Mouse (Mus musculus): Measurements from ENCODE around the gene Sart3.
"Not testable (repeated sequence)": the region's sequence is repeated elsewhere in the genome, so short reads cannot be mapped to it uniquely, and the experiment has no call there.

Sart3 gene

GRCm38 (mm10) chr5:113791197-113792095 is 19.1 kb upstream of the Sart3 start:
- in situ Hi-C loops (cut with MboI, MseI): no loop called here

DNA sequence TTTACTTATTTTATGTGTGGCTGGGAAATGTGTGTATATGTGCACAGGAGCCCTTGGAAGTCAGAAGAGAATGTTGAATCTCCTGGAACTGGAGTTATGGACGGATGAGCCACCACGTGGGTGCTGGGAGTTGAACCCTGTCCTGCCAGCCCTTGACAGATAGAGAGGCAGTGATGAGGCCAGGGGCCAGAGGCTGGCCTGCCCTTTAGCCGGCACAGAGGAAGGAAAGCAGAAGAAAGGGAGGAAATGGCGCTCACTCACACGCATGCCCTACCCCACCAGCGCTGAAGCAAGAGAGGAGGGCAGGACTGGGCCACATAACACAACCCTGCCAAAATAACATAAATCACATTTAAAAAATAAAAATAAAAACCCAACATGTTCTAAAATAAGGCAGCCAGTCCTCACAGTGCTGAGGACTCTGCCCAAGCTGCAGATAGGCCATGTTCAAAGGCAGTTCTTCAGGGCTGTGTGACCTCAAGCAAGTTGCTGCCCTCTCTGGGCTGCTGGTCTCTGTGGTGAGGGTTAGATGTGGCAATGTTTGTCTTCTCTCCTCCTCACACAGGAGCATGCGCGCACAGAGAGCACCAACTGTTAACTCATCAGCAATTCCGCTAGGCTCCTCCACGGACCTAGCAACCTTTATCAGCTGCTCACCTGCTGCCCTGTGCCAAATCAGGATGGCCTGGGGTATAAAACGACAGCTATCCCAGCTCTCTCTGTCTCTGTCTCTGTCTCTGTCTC is 18.3 kb upstream of the Sart3 start:
- in situ Hi-C loops (cut with MboI, MseI): no loop called here

GRCm38 (mm10) chr5:113789075-113789788 is 16.9 kb upstream of the Sart3 start:
- in situ Hi-C loops (cut with MboI, MseI): no loop called here

GRCm38 (mm10) chr5:113788645-113789044 is 16.3 kb upstream of the Sart3 start:
- in situ Hi-C loops (cut with MboI, MseI): no loop called here

DNA sequence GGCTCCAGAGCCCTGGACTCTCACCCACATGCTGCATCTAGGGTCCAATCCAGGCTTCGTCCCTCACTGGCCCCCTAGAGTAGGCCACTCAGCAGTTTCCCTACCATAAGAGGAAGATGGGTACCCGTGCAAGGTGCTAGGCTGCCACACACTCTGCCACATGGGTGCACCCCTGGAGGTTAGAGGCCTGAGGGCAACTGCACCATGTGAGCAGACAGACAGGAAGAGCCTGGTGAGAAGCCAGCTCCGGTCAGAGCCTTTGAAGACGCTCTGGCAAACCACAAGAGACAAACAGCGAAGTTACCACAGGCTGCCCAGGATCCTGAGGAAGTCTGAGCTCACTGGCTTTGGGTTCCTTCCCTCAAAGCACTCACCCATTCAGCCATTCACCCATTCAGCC is 14.7 kb upstream of the Sart3 start:
- in situ Hi-C loops (cut with MboI, MseI): no loop called here

DNA sequence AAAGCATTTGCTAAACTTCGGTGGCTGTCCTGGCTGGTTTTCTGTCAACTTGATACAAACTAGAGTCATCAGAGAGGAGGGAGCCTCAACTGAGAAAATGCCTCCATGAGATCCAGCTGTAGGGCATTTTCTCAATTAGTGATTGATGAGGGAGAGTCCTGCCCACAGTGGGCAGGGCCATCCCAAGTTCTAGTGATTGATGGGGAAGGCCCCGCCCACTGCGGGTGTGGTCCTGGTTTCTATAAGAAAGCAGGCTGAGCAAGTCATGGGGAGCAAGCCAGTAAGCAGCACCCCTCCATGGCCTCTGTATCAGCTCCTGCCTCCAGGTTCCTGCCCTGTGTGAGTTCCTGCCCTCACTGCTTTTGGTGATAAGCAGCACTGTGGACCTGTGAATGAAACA is 11.8 kb upstream of the Sart3 start:
- in situ Hi-C loops (cut with MboI, MseI): not testable (repeated sequence)

DNA sequence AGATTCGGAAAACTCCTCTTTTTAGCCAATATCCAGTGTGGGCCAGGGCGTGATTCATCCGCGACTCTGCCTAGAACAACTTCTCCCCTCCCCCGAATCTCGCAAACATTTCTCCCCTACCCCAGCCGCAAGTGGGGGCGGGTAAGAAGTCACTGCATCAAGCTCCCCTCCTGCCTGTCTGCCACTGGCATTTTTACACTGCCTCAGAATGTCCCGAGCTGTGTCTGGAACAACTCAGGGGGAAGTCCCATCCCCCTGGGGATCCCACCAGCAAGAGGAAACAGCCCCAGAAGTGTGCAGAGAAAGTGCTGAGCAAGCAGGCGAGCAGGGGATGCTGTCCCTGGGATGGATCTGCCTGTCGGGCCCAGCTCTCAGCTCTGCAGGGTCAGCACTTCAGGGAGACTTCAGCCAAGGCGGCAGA is 11.3 kb upstream of the Sart3 start:
- in situ Hi-C loops (cut with MboI, MseI): no loop called here

- in situ Hi-C loops (cut with MboI, MseI): no loop called here
Measured at GRCm38 (mm10) chr5:113782624-113783023, 10.3 kb upstream of the Sart3 start.

DNA sequence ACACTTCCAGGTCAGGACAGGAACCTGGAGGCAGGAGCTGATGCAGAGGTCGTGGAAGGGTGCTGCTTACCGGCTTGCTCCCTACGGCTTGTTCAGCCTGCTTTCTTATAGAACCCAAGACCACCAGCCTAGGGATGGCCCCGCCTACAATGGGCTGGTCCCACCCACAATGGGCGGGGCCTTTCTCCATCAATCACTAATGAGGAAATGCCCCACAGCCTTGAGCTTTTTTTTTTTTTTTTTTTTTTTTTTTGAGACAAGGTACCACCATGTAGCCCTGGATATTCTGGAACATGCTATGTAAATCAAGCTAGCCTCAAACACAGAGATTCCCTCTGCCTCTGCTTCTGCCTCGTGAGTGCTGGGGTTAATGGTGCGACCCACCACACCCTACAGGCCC is 9.6 kb upstream of the Sart3 start:
- in situ Hi-C loops (cut with MboI, MseI): no loop called here

- in situ Hi-C loops (cut with MboI, MseI): no loop called here
Measured at GRCm38 (mm10) chr5:113781254-113781653, 8.9 kb upstream of the Sart3 start.

DNA sequence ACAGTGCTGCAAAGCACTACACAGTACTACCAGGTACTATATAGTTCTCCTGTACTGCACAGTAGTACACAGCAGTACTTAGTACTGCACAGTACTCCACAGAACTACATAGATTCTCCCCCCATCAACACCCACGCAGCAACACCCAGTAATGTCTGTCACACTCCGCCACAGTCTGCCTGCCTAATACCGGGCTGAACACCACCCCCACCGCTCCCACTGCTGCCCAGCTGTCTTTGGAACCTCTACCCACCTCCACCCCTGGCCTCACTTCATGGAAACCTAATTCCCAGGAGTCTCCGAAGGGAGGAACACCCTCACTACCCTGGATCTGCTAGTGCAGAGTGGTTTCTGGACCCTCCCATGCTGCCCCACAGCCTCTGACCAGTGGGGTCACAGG is 8.5 kb upstream of the Sart3 start:
- in situ Hi-C loops (cut with MboI, MseI): no loop called here

DNA sequence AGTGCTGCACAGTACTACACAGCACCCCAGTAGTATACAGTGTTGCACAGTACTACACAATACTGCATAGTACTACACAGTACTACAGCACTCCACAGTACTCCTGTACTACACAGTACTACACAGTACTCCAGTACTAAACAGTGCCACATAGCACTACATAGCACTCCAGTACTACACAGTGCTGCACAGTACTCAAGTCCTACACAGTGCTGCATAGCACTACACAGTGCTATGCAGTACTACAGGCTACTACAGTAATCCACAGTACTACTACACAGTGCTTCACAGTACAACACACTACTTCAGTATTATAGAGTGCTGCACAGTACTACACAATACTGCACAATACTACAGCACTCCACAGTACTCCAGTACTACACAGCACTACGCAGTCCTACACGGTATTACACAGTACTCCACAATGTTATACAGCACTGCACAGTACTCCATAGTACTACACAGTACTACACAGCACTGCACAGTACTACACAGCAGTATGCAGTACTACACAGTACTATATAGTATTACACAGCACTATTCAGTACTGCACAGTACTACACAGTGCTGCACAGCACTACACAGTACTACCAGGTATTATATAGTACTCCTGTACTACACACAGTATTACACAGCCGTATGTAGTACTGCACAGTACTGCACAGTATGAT is 7.9 kb upstream of the Sart3 start:
- in situ Hi-C loops (cut with MboI, MseI): no loop called here

DNA sequence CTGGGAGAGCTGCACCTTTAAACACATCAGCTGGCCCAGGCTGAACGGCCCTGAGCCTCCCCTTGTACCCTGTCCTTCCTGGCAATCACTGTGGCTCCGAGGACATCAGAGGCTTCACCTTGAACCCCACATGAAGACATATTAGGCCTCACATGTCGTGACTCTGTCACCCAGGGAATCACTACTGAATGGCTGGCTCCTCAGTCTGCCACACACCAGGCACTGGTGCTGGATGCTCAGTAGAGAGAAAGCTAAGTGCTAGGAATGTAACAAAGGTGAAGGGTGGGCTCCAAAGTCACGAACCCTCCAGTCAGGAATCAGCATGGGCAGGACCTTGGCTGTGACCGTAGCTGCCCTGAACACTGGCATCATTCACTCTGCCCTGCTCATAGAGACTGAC is 7.3 kb upstream of the Sart3 start:
- in situ Hi-C loops (cut with MboI, MseI): loop anchor here (10.0 kb wide), 1 partner anchor 65 kb away; no protein-coding TSS in a partner anchor

DNA sequence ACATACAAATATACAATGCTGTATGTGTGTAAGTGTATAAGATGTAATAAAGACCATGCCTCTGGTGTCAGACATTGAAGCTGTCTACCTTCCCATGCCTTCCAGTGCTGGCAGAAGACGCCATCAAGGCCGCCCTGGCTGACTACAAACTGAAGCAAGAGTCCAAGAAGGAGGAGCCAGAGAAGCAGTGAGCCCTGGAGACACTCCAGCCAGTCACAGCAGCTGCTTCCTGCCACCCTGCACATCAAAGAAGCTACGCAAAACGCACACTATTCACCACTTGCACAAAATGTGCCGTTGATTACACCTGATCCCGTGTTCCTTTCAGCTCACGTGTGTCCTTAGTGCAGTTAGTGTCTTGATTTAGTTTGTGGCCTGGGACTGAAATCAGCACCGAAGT is 5.4 kb upstream of the Sart3 start:
- in situ Hi-C loops (cut with MboI, MseI): loop anchor here (10.0 kb wide), 1 partner anchor 67 kb away; no protein-coding TSS in a partner anchor

DNA sequence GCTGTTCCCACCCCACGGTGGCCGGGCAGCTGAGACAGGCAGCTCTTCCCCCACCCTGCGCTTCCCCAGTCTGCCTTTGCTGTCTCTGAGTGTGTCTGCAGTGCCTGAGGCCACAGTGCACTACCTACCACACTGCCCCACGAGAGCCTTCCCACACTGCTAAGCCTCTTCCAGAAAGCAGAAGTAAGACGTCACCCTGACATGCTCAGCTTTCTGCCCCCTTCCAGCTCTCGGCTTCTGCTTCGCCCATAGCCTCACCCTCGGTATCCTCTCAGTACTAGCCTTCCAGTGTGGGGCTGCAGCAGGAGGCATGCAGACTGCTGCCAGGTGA is 4.6 kb upstream of the Sart3 start:
- in situ Hi-C loops (cut with MboI, MseI): loop anchor here (10.0 kb wide), 1 partner anchor 68 kb away; no protein-coding TSS in a partner anchor

DNA sequence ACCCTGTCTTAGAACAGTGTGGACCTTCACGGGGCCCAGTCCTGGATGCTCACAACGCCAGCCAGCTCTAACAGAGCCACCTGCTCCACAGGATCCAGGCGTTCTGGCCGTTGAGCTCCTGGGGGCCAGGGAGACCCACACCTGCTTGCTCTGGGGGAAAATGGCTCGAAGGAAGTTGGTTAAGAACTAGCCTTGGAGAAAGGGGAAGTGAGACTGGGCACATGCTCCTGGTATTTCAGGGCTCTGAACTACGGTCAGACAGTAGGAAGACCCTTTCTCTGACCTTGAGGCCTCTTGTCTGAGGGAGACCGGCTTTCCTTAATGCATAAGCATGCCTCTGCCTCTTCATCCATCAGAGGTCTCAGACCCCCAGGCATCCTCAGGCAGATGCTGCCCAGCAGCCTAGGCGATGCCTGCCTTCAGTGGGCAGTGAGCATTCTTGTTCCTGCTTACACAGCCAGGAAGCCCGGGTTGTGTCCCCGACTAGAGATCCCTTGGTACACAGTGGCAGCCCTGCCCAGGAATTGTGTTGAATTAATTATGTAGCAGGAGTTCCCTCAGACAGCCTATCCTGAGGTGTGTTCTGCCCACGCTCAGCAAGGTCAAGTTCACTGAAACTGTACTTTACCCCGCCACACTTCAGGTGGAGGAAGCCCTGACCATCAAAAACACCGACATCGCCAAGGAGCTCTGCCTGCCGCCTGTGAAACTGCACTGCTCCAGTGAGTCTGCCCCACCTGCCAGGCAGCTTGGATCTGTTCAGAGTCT is 4.0 kb upstream of the Sart3 start:
- in situ Hi-C loops (cut with MboI, MseI): loop anchor here (10.0 kb wide), 1 partner anchor 68 kb away; no protein-coding TSS in a partner anchor

GRCm38 (mm10) chr5:113775585-113775984 is 3.3 kb upstream of the Sart3 start:
- in situ Hi-C loops (cut with MboI, MseI): loop anchor here (10.0 kb wide), 1 partner anchor 69 kb away; no protein-coding TSS in a partner anchor

DNA sequence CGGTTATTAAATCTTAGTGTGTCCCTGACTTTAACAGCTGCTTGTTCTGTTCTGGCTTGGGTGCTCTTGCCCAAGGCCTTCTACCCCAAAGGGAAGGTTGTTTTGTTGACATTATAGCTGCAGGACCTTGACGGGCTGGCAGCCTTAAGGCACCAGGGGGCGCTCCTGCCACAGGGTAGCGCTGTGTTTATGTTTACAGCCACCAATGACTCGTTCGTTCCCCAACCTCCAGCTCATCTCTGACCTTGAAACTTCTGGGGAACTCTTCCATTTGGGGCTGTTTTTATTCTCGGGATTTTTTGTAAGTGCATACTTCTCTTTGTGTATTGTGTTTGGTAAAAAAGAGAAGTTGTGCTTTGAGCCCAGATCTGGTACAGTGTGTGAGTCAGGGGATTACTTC is 1.4 kb upstream of the Sart3 start:
- in situ Hi-C loops (cut with MboI, MseI): loop anchor here (5.0 to 10.0 kb wide), 3 partner anchors 36 to 71 kb away; partner anchors contain the start of gene Ficd

DNA sequence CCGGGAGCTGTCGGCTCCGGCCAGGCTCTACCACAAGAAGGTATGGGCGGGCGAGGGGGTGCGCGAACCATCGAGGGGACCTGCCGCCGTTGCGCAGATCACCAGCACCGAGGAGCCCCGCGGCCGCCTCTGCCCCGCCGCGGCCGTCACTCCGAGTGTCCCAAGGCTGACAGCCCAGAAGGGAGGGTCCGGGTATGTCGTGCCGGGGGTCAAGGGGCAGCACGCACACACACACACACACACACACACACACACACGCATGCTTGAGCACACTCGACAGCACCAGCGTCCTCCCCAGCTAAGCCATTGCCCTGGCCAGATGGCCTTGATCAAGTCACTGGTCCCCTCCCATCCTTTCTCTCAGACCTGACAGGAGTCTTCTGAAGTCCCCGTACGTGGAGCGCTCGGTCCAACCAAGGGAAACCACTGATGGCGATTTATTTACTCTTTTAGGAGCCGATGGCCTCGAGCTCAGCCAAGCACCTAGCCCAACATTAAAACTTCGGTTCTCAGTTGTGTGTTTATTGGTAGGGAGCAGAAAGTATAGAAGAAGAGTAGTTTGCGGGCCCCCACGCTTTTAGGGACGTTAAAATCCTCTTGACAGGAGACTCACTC is 702 bp upstream of the Sart3 start:
- in situ Hi-C loops (cut with MboI, MseI): loop anchor here (5.0 to 10.0 kb wide), 3 partner anchors 36 to 72 kb away; partner anchors contain the start of gene Ficd

All from T-helper 2 cell (primary cell).